Mouse (Mus musculus) thymus, adult 2 months (tissue): Measurements from ENCODE around the gene Guca2a. TPM values are rescaled to one million over a fixed set of nuclear protein-coding genes. Genes with fewer than 3 reads are reported as not detected.
A peak's percentile ranks its signal among the peaks of the same experiment; 100 is the strongest.

Experiments
- DNase-seq: peaks from one replicate; pipeline ENCODE4 v3.0.0; 2021
- H3K27ac ChIP-seq: fragments of 200-500 bp; 2 replicates; pipeline ENCODE4 v1.5.1; 2012; ENCODE audit warnings: low read length, control low read depth; ENCODE audit not compliant: control insufficient read depth, insufficient read depth
- H3K27me3 ChIP-seq: fragments of 200-500 bp; 2 replicates; pipeline ENCODE4 v1.6.1; 2012; ENCODE audit warnings: mild to moderate bottlenecking, low read length, moderate library complexity, mixed read lengths; ENCODE audit not compliant: control insufficient read depth, insufficient read depth
- H3K36me3 ChIP-seq: fragments of 200-500 bp; 2 replicates; pipeline ENCODE4 v1.6.1; 2012; ENCODE audit warnings: mild to moderate bottlenecking, low read length, moderate library complexity; ENCODE audit not compliant: control insufficient read depth, insufficient read depth
- H3K4me1 ChIP-seq: fragments of 200-500 bp; replicated peaks from 2 replicates; pipeline ENCODE4 v1.6.1; 2012; ENCODE audit warnings: low read length; ENCODE audit not compliant: control insufficient read depth, insufficient read depth
- H3K4me3 ChIP-seq: fragments of 200-500 bp; 2 replicates; pipeline ENCODE4 v1.5.1; 2012; ENCODE audit warnings: mild to moderate bottlenecking, low read length, control low read depth, moderate library complexity; ENCODE audit not compliant: control insufficient read depth, insufficient read depth
- CTCF ChIP-seq: fragments of 200-500 bp; IDR thresholded peaks from 2 replicates; pipeline ENCODE4 v1.5.1; 2012; ENCODE audit warnings: mild to moderate bottlenecking, control low read depth, low read length, moderate library complexity, borderline replicate concordance; ENCODE audit not compliant: control insufficient read depth, poor library complexity, insufficient read depth; ENCODE audit errors: extremely low read depth
- POLR2A ChIP-seq: fragments of 200-500 bp; IDR thresholded peaks from 2 replicates; pipeline ENCODE4 v1.6.1; 2012; ENCODE audit warnings: mild to moderate bottlenecking, low read length, control low read depth, moderate library complexity; ENCODE audit not compliant: control insufficient read depth, poor library complexity, insufficient read depth; ENCODE audit errors: extremely low read depth
- WGBS: fragments of 180-500 bp; shearing (Covaris S2); methylation state at CpG from one replicate; pipeline ENCODE4 v1.1.7; 2018; 5-methylcytosine and 5-hydroxymethylcytosine counted together
- polyA plus RNA-seq: library from polyadenylated mRNA; depleted of rRNA; stranded (reverse); fragments of >200 nt; gene quantifications from 2 replicates; pipeline ENCODE4 v1.2.3, GENCODE M21; 2012

Guca2a gene
- polyA plus RNA-seq, 1 experiment: 0.75 TPM

- WGBS: 81% methylated on average over 4 of the region's 4 CpGs
- 0 out of 2 replicates have a peak, but pooled peaks cover 5% of the 10 kb centered on the region for H3K4me1 ChIP-seq
- TF ChIP-seq POLR2A (no peak), CTCF (no peak)
- H3K27ac ChIP-seq: no peak overlapping the region
- no peak overlapping the region for H3K4me3 ChIP-seq
- DNase-seq: no peak
- H3K27me3 ChIP-seq: no peaks in the 10 kb centered on the region
- H3K36me3 ChIP-seq: no peaks in the 10 kb centered on the region
These were observed 24.6 kb downstream of the Guca2a start for GRCm38 (mm10) chr4:119662151-119662550.

DNA sequence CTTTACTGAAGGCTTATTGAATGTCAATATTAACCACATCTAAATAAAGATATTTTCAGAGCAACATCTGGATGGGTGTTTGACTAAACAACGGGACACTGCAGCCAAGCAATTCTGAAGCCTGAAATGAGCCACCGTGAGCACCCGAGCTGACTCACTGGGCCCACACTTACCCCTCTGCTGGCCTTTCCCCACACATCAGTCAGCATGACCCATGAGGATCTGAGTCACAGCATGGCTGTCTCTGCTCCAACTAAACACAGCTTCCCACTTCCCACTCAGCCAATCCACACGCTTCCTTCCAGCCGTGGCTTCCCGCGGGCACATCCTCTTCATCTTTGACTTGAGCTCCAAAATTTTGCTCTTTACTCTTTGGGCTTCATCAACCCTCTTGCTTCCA, 25.5 kb downstream of the Guca2a start:
- Histone ChIP-seq H3K36me3 (no peaks in the 10 kb centered on the region), H3K27ac (no peak overlapping the region), H3K4me1 (peaks cover 10% of the 10 kb centered on the region; the same call in 1 of the 2 replicates), H3K4me3 (no peak overlapping the region), H3K27me3 (no peaks in the 10 kb centered on the region)
- no peak for DNase-seq
- TF ChIP-seq POLR2A (no peak), CTCF (no peak)
- WGBS: 88% methylated on average over 7 of the region's 7 CpGs

GRCm38 (mm10) chr4:119663409-119664095, 26.0 kb downstream of the Guca2a start:
- Histone ChIP-seq H3K27me3 (no peaks in the 10 kb centered on the region), H3K4me3 (no peak overlapping the region), H3K4me1 (peaks cover 16% of the 10 kb centered on the region), H3K27ac (no peak overlapping the region), H3K36me3 (no peaks in the 10 kb centered on the region)
- no peak for DNase-seq
- 75% methylated on average over 14 of the region's 14 CpGs for WGBS
- TF ChIP-seq CTCF (no peak), POLR2A (no peak)

DNA sequence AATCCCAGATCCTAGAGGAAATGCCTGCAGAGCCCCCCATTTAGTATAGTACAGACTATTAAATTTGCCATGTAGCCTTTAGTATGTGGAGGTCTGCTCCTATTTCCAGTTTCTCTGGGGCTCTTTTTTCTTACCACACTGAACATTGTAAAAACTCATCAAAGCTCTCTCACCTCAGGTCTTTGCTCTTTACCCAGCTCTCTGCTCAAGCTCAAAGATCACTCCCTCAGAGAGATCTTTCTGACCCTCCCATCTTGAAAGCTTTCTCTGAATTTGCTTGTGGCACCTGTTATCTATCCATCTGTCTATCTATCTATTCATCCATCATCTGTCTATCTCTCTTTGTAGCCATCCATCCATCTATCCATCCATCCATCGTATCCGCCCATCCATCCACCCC, 27.7 kb downstream of the Guca2a start:
- no peak overlapping the region for H3K4me3 ChIP-seq
- no peaks in the 10 kb centered on the region for H3K36me3 ChIP-seq
- WGBS: 99% methylated on average over 2 of the region's 2 CpGs
- H3K4me1 ChIP-seq: peaks cover 32% of the 10 kb centered on the region
- no peak for DNase-seq
- no peak for TF ChIP-seq CTCF
- no peak for TF ChIP-seq POLR2A
- no peaks in the 10 kb centered on the region for H3K27me3 ChIP-seq
- no peak overlapping the region for H3K27ac ChIP-seq

- TF ChIP-seq CTCF (no peak), POLR2A (no peak)
- Histone ChIP-seq H3K27ac (no peak overlapping the region), H3K4me1 (peaks cover 41% of the 10 kb centered on the region), H3K4me3 (no peak overlapping the region), H3K36me3 (no peaks in the 10 kb centered on the region), H3K27me3 (no peaks in the 10 kb centered on the region)
- 89% methylated on average over 8 of the region's 8 CpGs for WGBS
- no peak for DNase-seq
These were observed 28.6 kb downstream of the Guca2a start for GRCm38 (mm10) chr4:119666116-119666515.

DNA sequence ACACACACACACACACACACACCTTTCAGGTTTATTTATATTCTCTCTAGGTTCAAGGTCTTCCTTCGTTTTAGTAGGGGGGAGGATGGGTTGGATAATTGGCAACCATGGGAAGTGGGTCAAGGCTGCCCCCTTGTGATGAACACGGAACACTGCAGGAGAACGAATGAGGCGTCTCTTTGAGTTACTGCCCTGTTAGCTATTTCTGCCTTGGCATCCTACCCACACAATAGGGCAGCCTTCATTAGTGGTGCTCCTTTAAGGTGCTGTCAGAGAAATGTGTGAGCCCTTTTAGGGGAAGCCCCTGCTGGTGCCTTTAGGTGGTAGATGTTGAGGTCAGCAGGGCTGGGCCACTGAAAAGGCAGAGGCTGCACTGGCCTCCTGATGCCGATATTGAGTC, 29.9 kb downstream of the Guca2a start:
- 29% methylated on average over 5 of the region's 5 CpGs for WGBS
- Histone ChIP-seq H3K4me1 (peaks cover 50% of the 10 kb centered on the region), H3K27me3 (no peaks in the 10 kb centered on the region), H3K4me3 (no peak overlapping the region), H3K27ac (no peak overlapping the region), H3K36me3 (no peaks in the 10 kb centered on the region)
- DNase-seq: peak; percentile 48
- TF ChIP-seq POLR2A (no peak), CTCF (peak; percentile 9; the same call in 1 of the 2 replicates)
